Mouse (Mus musculus): ENCODE data around the gene Ccnk. TPM values are rescaled to one million over a fixed set of nuclear protein-coding genes. Genes with fewer than 3 reads are reported as not detected.

The Ccnk gene
- total RNA-seq, 2 experiments from 2014 or later, result 30.4 to 33.4 TPM

DNA sequence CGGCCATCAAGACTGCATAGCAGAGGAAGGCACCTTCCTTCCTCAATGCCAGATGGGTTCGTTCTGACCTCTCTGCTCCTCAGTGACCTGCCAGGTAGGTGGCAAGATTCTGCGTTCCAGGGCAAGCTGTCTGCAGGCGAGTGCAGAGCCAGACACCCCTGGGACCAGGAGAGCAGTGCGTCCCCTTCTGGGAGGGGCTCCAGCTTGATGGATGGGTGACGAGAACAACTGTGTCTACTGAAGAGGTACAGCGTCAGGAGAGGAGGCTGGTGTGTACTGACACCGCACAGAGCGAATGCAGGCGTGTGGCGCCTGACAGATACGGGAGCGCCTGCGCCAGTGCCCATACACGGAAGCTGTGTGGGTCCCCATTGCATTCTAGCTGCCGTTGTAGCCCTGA lies 48.1 kb downstream of the Ccnk start:
- no peak overlapping the region for H3K27ac ChIP-seq
- no peak for DNase-seq (ENCODE audit: extremely low spot score in 1 of 2, low spot score in 2 of 2)
- H3K4me3 ChIP-seq, result no peak overlapping the region
- intact Hi-C loops (cut with DNase I), result no loop called here
- no peak for TF ChIP-seq CTCF (IDR thresholded peaks at IDR 0.05)

DNA sequence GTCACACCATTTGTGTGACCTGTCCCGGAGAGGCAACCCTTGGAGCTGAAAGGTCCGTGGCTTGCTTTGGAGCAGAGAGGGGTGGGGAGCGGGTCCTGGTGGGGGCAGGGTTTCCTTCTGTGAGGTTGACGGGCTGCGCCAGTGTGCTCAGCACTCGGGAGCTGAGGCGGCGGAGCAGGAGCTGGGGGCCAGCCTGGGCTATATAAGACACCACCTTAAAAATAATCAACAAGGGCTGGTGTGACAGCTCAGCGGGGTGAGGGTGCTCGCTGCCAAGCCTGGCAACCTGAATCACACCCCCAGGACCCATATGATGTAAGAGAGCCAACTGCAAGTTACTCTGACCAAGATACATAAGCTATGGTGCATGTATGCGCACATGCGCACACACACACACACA lies 50.7 kb downstream of the Ccnk start:
- no peak for DNase-seq (ENCODE audit: extremely low spot score in 1 of 2, low spot score in 2 of 2)
- H3K27ac ChIP-seq, result no peak overlapping the region
- TF ChIP-seq CTCF (IDR thresholded peaks at IDR 0.05), result no peak
- intact Hi-C loops (cut with DNase I), result no loop called here
- no peak overlapping the region for H3K4me3 ChIP-seq

DNA sequence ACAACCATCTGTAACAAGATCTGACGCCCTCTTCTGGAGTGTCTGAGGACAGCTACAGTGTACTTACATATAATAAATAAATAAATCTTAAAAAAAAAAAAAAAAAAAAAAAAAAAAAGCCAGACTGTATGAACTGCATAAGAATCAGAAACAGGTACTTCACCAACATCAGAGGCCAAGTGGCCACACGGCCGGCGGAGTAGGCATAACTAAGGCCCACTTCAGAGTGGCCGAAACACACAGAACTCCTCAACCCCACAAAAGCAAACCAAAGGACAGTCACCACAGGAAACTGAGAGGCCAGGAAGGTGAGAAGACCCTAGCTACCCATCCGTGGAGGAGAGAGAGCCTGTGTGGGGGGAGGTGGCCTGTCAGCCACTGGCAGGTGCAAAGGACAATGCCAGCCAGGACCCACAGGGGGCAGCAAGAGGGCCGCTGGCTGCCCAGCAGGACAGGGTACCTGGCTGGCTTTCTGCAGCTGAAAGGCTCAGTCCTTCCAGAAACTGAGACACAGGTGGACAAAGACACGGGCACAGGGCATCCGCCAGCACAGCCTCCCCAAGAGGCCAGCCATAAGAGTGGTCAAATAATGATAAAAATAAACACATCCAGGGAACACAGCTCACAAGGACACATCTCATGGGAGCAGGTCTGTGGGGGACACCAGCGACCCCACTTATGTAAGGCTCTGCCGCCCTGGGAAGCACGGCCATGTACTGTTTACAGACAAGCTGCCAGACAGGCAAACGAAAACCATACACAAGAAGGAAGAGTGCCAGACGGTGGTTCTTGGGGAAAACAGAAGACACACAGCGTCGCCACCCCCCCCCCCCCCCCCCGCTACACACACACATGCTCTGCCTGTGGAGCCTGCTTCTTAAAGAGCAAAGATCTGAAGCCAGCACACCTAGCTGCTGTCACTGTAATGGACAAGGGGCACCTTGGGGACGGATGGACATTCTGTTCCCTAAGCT lies 51.7 kb downstream of the Ccnk start:
- intact Hi-C loops (cut with DNase I), result no loop called here
- no peak for DNase-seq (ENCODE audit: extremely low spot score in 1 of 2, low spot score in 2 of 2)
- H3K27ac ChIP-seq, result no peak overlapping the region
- TF ChIP-seq CTCF (IDR thresholded peaks at IDR 0.05), result peak; percentile 59
- H3K4me3 ChIP-seq, result no peak overlapping the region

DNA sequence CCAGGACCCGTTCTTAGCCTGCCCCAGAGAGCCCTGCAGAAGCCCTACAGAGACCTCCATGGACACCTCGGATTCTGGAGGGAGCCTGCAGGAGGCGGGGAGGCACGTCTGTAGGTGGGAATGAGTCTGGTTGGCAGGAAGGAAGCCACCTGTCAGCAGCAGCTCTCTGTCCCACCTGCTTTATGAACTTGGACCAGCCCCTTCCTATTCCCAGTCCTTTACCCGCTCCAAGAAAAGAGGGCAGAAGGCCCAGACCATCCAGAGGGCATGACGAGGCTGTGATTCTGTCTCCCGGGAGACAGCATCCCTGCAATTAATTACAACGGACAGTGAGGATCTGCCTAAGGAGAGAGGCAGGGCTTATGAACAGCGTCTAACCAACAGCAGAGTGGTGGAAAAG lies 52.5 kb downstream of the Ccnk start:
- intact Hi-C loops (cut with DNase I), result no loop called here
- TF ChIP-seq CTCF (IDR thresholded peaks at IDR 0.05), result no peak
- Histone ChIP-seq H3K27ac (no peak overlapping the region), H3K4me3 (no peak overlapping the region)
- DNase-seq (ENCODE audit: extremely low spot score in 1 of 2, low spot score in 2 of 2), result no peak

DNA sequence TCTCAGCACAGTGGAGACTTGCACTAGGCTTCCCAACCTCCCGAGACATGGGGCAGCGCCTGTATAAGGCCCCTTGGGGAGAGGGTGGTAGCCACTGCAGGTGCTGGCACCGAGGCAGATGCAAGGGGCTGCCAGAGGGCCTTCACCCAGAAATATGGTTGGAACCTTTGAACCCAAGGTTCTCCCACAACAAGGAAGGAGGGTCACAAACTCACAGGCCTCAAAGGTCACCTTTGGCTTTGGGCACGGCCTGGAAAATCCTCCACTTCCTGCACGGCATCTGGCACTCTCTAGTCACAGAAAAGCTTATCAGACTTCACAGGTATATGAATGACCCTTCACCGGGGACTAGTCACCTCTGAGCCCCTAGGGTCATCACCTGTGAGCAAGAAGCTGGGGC lies 54.4 kb downstream of the Ccnk start:
- intact Hi-C loops (cut with DNase I), result no loop called here
- DNase-seq (ENCODE audit: extremely low spot score in 1 of 2, low spot score in 2 of 2), result no peak
- TF ChIP-seq CTCF (IDR thresholded peaks at IDR 0.05), result no peak
- no peak overlapping the region for H3K4me3 ChIP-seq
- H3K27ac ChIP-seq, result no peak overlapping the region

DNA sequence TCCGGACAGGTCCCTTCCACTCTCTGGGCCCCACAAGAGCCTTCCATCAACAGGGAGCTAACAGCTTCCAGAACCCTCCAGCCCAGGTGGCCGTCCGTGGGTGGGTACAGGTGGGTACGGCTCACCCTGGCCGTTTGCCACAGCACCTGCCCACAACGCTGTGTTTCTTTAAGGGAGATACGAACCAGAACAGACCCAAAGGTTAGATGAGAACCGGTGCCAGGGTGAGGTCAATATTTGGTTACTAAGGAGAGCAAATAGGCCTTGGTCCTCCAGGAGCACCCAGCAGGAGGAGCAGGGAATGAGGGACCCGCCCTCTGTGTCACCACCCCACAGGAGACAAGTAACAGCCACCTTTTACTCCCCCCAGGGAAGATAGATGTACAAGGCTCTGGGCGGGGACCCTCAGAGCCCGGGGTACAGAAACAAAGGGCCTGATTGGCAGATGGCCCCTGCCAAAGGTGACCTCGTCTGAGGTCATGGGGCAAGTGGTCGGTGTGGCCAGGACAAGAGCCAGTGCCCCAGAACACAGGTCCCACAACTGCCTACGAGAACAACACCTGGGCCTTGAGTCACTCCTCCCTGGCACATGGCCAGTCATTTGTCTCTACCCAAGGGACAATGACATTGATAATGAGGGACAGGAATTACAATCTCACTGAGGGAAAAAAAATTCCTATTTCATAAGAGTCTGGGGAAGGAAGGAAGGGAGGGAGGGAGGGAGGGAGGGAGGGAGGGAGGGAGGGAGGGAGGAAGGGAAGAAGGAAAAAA lies 55.6 kb downstream of the Ccnk start:
- H3K27ac ChIP-seq, result no peak overlapping the region

DNA sequence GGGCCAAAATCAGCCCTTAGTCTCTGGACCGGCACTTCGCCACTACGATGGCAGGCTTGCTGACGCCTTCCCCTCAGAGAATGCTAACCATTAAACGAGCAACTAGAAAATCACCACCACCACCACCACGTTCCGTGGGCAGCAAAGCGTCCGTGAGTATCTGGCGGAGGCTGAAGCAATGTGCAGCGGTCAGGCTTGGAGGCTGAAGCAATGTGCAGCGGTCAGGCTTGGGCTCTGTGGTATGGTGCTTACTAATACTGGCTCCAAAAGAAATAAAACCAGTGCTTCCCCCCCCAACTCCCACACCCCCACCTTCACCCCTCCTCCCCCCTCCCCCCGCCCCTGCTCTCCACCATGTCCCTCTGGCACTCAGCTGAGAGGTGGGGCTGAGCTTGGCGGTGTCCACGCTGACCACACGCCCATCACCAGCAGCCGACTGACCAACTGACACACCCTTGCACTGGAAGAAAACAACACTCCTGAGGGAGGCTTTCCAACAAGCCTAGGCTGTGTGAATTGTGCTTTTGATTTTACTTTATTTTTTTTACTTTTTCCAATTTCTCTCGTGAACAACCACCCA lies 56.7 kb downstream of the Ccnk start:
- no peak for DNase-seq (ENCODE audit: extremely low spot score in 1 of 2, low spot score in 2 of 2)
- no peak for TF ChIP-seq CTCF (IDR thresholded peaks at IDR 0.05)
- Histone ChIP-seq H3K4me3 (no peak overlapping the region), H3K27ac (no peak overlapping the region)
- intact Hi-C loops (cut with DNase I), result no loop called here

More for the DNA sequence above, 55.6 kb downstream of the Ccnk start:
- intact Hi-C loops (cut with DNase I), result no loop called here
- no peak for TF ChIP-seq CTCF (IDR thresholded peaks at IDR 0.05)
- no peak overlapping the region for H3K4me3 ChIP-seq
- DNase-seq (ENCODE audit: extremely low spot score in 1 of 2, low spot score in 2 of 2), result no peak

DNA sequence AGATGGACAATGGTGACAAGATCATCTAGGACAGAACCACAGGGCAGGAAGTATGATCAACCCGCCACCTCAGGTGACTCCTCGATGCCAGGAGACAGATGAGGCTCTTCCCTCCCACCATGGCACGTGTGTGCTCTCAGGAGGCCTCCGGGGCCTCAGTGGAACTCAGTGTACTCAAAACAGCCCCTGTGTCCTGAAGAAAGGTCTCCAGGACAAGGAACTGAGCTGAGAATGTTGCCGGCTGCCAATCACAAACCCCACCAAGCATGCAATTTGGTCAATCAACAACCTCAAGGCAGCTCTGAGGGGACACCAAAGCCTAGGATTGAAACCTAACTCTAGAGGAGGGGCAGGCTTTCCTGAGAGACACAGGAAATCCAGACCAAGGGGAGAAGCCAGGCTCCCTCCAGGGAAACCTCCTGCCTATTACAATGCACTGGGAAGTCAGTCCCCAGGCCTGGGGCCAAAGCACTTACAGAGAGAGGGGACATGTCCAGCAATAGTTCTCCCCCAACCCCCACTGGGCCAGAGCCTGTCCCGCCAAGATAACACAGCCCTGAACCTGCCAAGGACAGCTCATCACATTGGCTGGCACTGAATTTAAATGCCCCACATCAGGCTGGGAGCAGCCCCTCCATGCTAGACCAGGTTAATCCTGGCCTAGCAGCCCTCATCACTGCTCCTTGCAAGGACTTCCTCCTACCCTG lies 58.1 kb downstream of the Ccnk start:
- intact Hi-C loops (cut with DNase I), result loop anchor here (1.0 kb wide), 1 partner anchor 28 kb away; no protein-coding TSS in a partner anchor
- H3K27ac ChIP-seq, result no peak overlapping the region
- DNase-seq (ENCODE audit: extremely low spot score in 1 of 2, low spot score in 2 of 2), result no peak
- H3K4me3 ChIP-seq, result no peak overlapping the region
- no peak for TF ChIP-seq CTCF (IDR thresholded peaks at IDR 0.05)

DNA sequence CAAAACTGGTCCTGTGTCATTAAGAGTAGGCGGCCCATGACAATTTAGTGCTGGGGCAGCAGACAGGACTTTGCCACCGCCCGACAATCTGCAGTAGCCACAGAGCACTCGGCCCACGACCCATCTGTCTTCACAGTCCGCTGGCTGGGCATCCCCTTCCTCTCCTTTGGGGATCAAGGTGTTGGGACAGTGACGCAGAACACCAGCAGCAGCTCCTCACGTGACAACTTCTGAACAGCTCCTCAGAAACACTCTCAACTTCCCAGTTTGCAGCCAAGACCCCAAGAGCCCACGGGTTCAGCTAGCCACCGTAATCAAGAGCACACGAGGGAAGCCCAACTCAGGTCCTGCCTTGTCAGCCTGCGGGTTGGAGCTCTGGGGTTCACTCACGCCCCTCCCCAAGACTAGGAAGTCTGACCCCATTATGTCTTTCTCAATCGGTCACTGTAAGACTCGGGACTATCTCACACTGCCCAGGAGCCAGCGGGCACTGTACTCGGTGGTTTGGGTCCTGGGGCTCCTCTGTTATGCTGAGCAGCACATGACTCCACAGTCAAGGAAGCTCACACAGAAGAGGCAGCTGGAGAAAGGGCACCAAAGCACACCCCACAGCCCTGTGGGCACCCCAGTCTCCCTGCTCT lies 59.1 kb downstream of the Ccnk start:
- H3K27ac ChIP-seq, result no peak overlapping the region
- TF ChIP-seq CTCF (IDR thresholded peaks at IDR 0.05), result no peak
- no peak overlapping the region for H3K4me3 ChIP-seq
- intact Hi-C loops (cut with DNase I), result no loop called here
- DNase-seq (ENCODE audit: extremely low spot score in 1 of 2, low spot score in 2 of 2), result no peak

DNA sequence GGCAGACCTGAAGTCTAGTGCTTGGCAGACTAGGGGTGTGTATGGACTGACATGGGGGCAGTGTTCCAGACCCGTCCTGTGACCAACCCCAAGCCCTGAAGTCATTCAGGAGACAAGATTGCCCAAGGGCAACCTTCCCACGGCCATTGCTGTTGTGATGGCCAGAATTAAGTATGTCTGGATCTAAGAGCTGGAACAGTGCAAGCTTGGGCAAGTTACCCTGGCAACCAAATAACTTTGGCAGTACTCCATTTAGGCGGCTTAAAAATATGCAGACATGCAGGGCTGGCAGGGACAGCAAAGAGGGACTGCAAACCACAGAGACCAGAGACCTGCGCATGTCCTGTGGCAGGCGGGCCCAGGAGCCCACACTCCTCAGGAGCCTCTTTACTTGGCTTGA lies 60.1 kb downstream of the Ccnk start:
- Histone ChIP-seq H3K27ac (no peak overlapping the region), H3K4me3 (no peak overlapping the region)
- no peak for TF ChIP-seq CTCF (IDR thresholded peaks at IDR 0.05)
- intact Hi-C loops (cut with DNase I), result no loop called here
- DNase-seq (ENCODE audit: extremely low spot score in 1 of 2, low spot score in 2 of 2), result peak; percentile 42 to 44

DNA sequence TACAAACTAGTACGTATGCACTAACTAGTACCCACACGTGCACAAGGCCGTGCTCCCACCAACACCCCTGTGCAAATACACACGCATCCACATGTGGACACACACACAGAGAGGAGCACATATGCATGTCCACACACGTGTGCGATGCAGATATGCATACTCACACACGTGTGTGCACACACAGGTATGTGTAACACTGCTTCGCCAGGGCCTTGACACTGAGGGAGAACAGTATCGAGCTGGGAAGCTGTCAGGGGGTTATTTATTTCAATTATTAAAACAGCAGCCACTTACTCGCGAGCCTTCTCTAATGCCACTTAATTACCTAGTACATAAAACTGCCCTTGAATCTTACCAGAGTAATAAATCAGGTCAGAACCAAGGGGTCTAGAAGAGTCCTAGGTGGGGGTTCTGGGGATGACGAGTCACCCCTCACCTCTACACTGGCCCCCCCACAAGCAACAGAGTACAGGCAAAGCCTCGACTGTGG lies 61.1 kb downstream of the Ccnk start:
- Histone ChIP-seq H3K4me3 (no peak overlapping the region), H3K27ac (no peak overlapping the region)
- intact Hi-C loops (cut with DNase I), result no loop called here
- no peak for DNase-seq (ENCODE audit: extremely low spot score in 1 of 2, low spot score in 2 of 2)
- TF ChIP-seq CTCF (IDR thresholded peaks at IDR 0.05), result no peak
